In genomic region chr8:13293677-13294470, GRCm38 (mm10) we compare ENCODE assay signal across 22 mouse cellular contexts. TPM values are rescaled to one million over a fixed set of nuclear protein-coding genes. Genes with fewer than 3 reads are reported as not detected.
DNase-seq lines count a peak whose midpoint lies in the region; ATAC-seq and TF ChIP-seq lines count a peak whose summit lies in the region.
"Had no signal": no experiment of that assay in that cellular context is flagged by ENCODE, and none has a peak within 500 bp of the region (broad histone marks: within the 10 kb centered on the region; RNA-seq: fewer than 3 reads in every experiment).

No protein-coding gene starts in this region.

- H3K9ac ChIP-seq in CH12.LX (ENCODE audit: insufficient read depth, low read depth) = no peak overlapping the region
- H3K9ac ChIP-seq: embryonic facial prominence, embryonic 12.5 days; forebrain, embryonic 12.5 days; heart, embryonic 15.5 days; hindbrain, embryonic 13.5 days had no signal

- peaks cover 2% of the 10 kb centered on the region for H3K27me3 ChIP-seq in CH12.LX (replicated peaks)
- H3K27me3 ChIP-seq: embryonic facial prominence, embryonic 12.5 days; forebrain, embryonic 12.5 days; heart, embryonic 15.5 days; hindbrain, embryonic 13.5 days had no signal

- H3K27ac ChIP-seq in CH12.LX (ENCODE audit: insufficient read depth, low read depth) = peak overlapping the region; percentile 76; the same call in 1 of the 2 replicates
- H3K27ac ChIP-seq: embryonic facial prominence, embryonic 12.5 days; forebrain, embryonic 12.5 days; heart, adult 2 months; heart, embryonic 15.5 days; hindbrain, embryonic 13.5 days; hindbrain, postnatal 0 days had no signal

- dilution Hi-C loops in CH12.LX (cut with MboI; ENCODE audit: extremely low pct_ligation_motif_present, extremely low pct_unique_long_range_greater_than_20kb, low sequenced_read_pairs) = no loop called here

- in situ Hi-C loops in CH12.LX (cut with MboI; ENCODE audit: low pct_ligation_motif_present, low pct_unique_long_range_greater_than_20kb, low sequenced_read_pairs) = no loop called here

- TF ChIP-seq RAD21 in CH12.LX (IDR thresholded peaks at IDR 0.05; ENCODE audit: low read depth, low read length) = no peak

- H3K79me2 ChIP-seq in CH12.LX (replicated peaks; ENCODE audit: control insufficient read depth, extremely low read depth, insufficient read depth, poor library complexity, severe bottlenecking) = no peaks in the 10 kb centered on the region

- H3K4me1 ChIP-seq in CH12.LX (ENCODE audit: control insufficient read depth in 1 of 2, insufficient read depth in 2 of 2) = peaks cover 16 to 24% of the 10 kb centered on the region in 2 experiments

- TF ChIP-seq EP300 in CH12.LX (IDR thresholded peaks at IDR 0.05; ENCODE audit: low read length) = peak; percentile 94

- no peak for TF ChIP-seq CTCF in CH12.LX (conservative IDR thresholded peaks at IDR 0.05 in 1 of 2, IDR thresholded peaks at IDR 0.05 in 1 of 2; ENCODE audit: low read depth in 2 of 2, low read length in 2 of 2)

- H3K36me3 ChIP-seq in CH12.LX (replicated peaks in 1 of 2; ENCODE audit: control insufficient read depth in 1 of 2, insufficient read depth in 1 of 2, low read length in 1 of 2) = peaks cover 34 to 52% of the 10 kb centered on the region in 2 experiments

- peak; percentile 81 for ATAC-seq in inflammation-experienced regulatory T-cells, adult 6 months
- ATAC-seq in megakaryocyte, adult 5-6 weeks (ENCODE audit: poor library complexity, severe bottlenecking) = no peak
- ATAC-seq in erythroblast, adult 5-6 weeks (replicated peaks; ENCODE audit: low FRiP score, poor library complexity, severe bottlenecking) = no peak
- ATAC-seq: forebrain, embryonic 16.5 days; hindbrain, postnatal 0 days had no signal

- H3K4me2 ChIP-seq in CH12.LX (ENCODE audit: insufficient read depth, low read depth, poor library complexity, severe bottlenecking) = no peak overlapping the region
- H3K4me2 ChIP-seq: embryonic facial prominence, embryonic 12.5 days; forebrain, embryonic 12.5 days; heart, embryonic 11.5 days; heart, embryonic 15.5 days; hindbrain, embryonic 13.5 days had no signal

- no peak overlapping the region for H3K4me3 ChIP-seq in CH12.LX (replicated peaks in 1 of 3; ENCODE audit: low read depth in 2 of 3, low read length in 2 of 3, poor library complexity in 1 of 3)
- H3K4me3 ChIP-seq: embryonic facial prominence, embryonic 12.5 days; forebrain, embryonic 12.5 days; heart, adult 2 months; heart, embryonic 15.5 days; hindbrain, embryonic 13.5 days had no signal

- no peak for TF ChIP-seq POLR2A in CH12.LX (IDR thresholded peaks at IDR 0.05; ENCODE audit: low read depth, low read length)

- H3K9me3 ChIP-seq in CH12.LX (replicated peaks; ENCODE audit: low read length) = no peaks in the 10 kb centered on the region
- H3K9me3 ChIP-seq: embryonic facial prominence, embryonic 12.5 days; forebrain, embryonic 12.5 days; heart, embryonic 15.5 days; hindbrain, embryonic 13.5 days had no signal

- peak; percentile 82 for DNase-seq in kidney, adult 9 months
- no peak for DNase-seq in kidney, postnatal 25 days
- peak; percentile 53 for DNase-seq in CD4-positive, CD25-positive, alpha-beta regulatory T cell, adult 2 months (ENCODE audit: low read depth, low spot score)
- peak; percentile 87 for DNase-seq in CH12.LX (ENCODE audit: extremely low read depth)
- DNase-seq: adrenal gland, postnatal 10 days; cerebellum, adult 11-12 months; cerebellum, adult 9-10 months; cerebellum, postnatal 25 days; gastrocnemius, postnatal 14 days; heart, adult 2 months; heart, postnatal 14 days had no signal

TF ChIP-seq in CH12.LX, 34 proteins besides CTCF, POLR2A, EP300 and RAD21:
- no peak for TF ChIP-seq UBTF (IDR thresholded peaks at IDR 0.05; ENCODE audit: low read depth, low read length)
- TF ChIP-seq IRF4 (IDR thresholded peaks at IDR 0.05; ENCODE audit: low read depth, low read length) = peak; percentile 90
- TF ChIP-seq ELF1 (IDR thresholded peaks at IDR 0.05; ENCODE audit: low read depth, low read length) = peak; percentile 61
- TF ChIP-seq ZC3H11A (IDR thresholded peaks at IDR 0.05; ENCODE audit: low read depth, low read length) = no peak
- no peak for TF ChIP-seq USF1 (IDR thresholded peaks at IDR 0.05; ENCODE audit: low read depth, low read length)
- peak; percentile 61 for TF ChIP-seq BHLHE40 (IDR thresholded peaks at IDR 0.05; ENCODE audit: low read depth, low read length)
- TF ChIP-seq TBP (conservative IDR thresholded peaks at IDR 0.05; ENCODE audit: low read depth, low read length) = no peak
- 0 out of 2 replicates have a peak, but pooled peaks have one; percentile 35 for TF ChIP-seq TCF12 (IDR thresholded peaks at IDR 0.05; ENCODE audit: low read depth, low read length)
- TF ChIP-seq MAZ (IDR thresholded peaks at IDR 0.05; ENCODE audit: low read depth, low read length) = peak; percentile 62; the same call in 1 of the 2 replicates
- TF ChIP-seq ETS1 (conservative IDR thresholded peaks at IDR 0.05; ENCODE audit: low read depth, low read length) = peak; percentile 81
- peak; percentile 69 for TF ChIP-seq SIN3A (IDR thresholded peaks at IDR 0.05; ENCODE audit: low read length)
- peak; percentile 53; the same call in 1 of the 2 replicates for TF ChIP-seq MYC (IDR thresholded peaks at IDR 0.05; ENCODE audit: low read depth, low read length)
- TF ChIP-seq JUND (conservative IDR thresholded peaks at IDR 0.05; ENCODE audit: low read depth, low read length) = peak; percentile 86
- TF ChIP-seq JUN (IDR thresholded peaks at IDR 0.05; ENCODE audit: insufficient read depth, low read depth, low read length) = peak; percentile 85
- peak; percentile 68; the same call in 1 of the 2 replicates for TF ChIP-seq MAFK (IDR thresholded peaks at IDR 0.05; ENCODE audit: insufficient replicate concordance, low read length)
- TF ChIP-seq NELFE (IDR thresholded peaks at IDR 0.05; ENCODE audit: low read depth, low read length) = no peak
- no peak for TF ChIP-seq HCFC1 (IDR thresholded peaks at IDR 0.05; ENCODE audit: low read depth, low read length)
- peak; percentile 92 for TF ChIP-seq MEF2A (IDR thresholded peaks at IDR 0.05; ENCODE audit: borderline replicate concordance, low read depth, low read length)
- peak; percentile 71 for TF ChIP-seq CHD2 (IDR thresholded peaks at IDR 0.05; ENCODE audit: low read length)
- TF ChIP-seq ZMIZ1 (IDR thresholded peaks at IDR 0.05; ENCODE audit: low read depth, low read length) = no peak

RNA-seq across cellular contexts. Expression of gene Tmco3, which starts 5.9 kb away (rescaled TPM):
- total RNA-seq in CH12.LX (2012; rRNA removed) = 12.4 and 15.1 TPM in 2 replicates
- 7.3 and 8.4 TPM in 2 replicates for total RNA-seq in CH12.LX (2014; rRNA removed)
- 9.7 and 10.1 TPM in 2 replicates for polyA plus RNA-seq in CH12.LX (2012; ENCODE audit: insufficient read length, low read depth)
- 10 to 100 TPM; 24.1 to 28.8 (median 26.7) TPM for polyA plus RNA-seq in inflammation-experienced regulatory T-cells, adult 6 months (2017; shearing (Covaris generic))
- 11.2 and 16.0 TPM in 2 replicates for total RNA-seq in megakaryocyte, adult 5-6 weeks (2015)
- total RNA-seq in megakaryocyte, adult 5-6 weeks (2017) = 8.2 and 8.9 TPM in 2 replicates
- 7.1 and 12.3 TPM in 2 replicates for total RNA-seq in erythroblast, adult 5-6 weeks (2015; ENCODE audit: low replicate concordance)
- 6.1 and 9.4 TPM in 2 replicates for total RNA-seq in erythroblast, adult 5-6 weeks (2017; ENCODE audit: low replicate concordance)

RNA-seq across cellular contexts. Expression of gene Dcun1d2, which starts 5.9 kb away (rescaled TPM):
- total RNA-seq in CH12.LX (2012; rRNA removed) (13.2 and 15.4 TPM in 2 replicates), CH12.LX (2014; rRNA removed) (14.4 and 14.9 TPM in 2 replicates)
- polyA plus RNA-seq in CH12.LX (2012; ENCODE audit: insufficient read length, low read depth) = 14.7 and 15.4 TPM in 2 replicates
- 10 to 100 TPM; 16.0 to 25.2 (median 22.4) TPM for polyA plus RNA-seq in inflammation-experienced regulatory T-cells, adult 6 months (2017; shearing (Covaris generic))
- 10.6 and 10.8 TPM in 2 replicates for total RNA-seq in megakaryocyte, adult 5-6 weeks (2015)
- total RNA-seq in megakaryocyte, adult 5-6 weeks (2017) = 14.6 and 19.7 TPM in 2 replicates
- 0.42 and 9.2 TPM in 2 replicates for total RNA-seq in erythroblast, adult 5-6 weeks (2015; ENCODE audit: low replicate concordance)
- 4.2 and 5.4 TPM in 2 replicates for total RNA-seq in erythroblast, adult 5-6 weeks (2017; ENCODE audit: low replicate concordance)

RNA-seq across cellular contexts. Expression of gene Adprhl1, which starts 39.9 kb away (rescaled TPM):
- total RNA-seq in CH12.LX (2012; rRNA removed) (not detected in 2 replicates), CH12.LX (2014; rRNA removed) (not detected in 2 replicates)
- not detected in 2 replicates for polyA plus RNA-seq in CH12.LX (2012; ENCODE audit: insufficient read length, low read depth)
- not detected for polyA plus RNA-seq in inflammation-experienced regulatory T-cells, adult 6 months (2017; shearing (Covaris generic))
- not detected in 2 replicates for total RNA-seq in megakaryocyte, adult 5-6 weeks (2015)
- not detected in 2 replicates for total RNA-seq in megakaryocyte, adult 5-6 weeks (2017)
- total RNA-seq in erythroblast, adult 5-6 weeks (2015; ENCODE audit: low replicate concordance) = not detected in 2 replicates
- total RNA-seq in erythroblast, adult 5-6 weeks (2017; ENCODE audit: low replicate concordance) = 0.43 TPM in 1 of 2 replicates, not detected in the other
- total RNA-seq: hematopoietic stem cell, adult 5-6 weeks; hindbrain, postnatal 0 days had no signal
- polyA plus RNA-seq: forebrain, embryonic 12.5 days; forebrain, embryonic 16.5 days had no signal

RNA-seq across cellular contexts. Expression of gene Tfdp1, which starts 44.7 kb away (rescaled TPM):
- 189 and 226 TPM in 2 replicates for total RNA-seq in CH12.LX (2012; rRNA removed)
- 338 and 351 TPM in 2 replicates for total RNA-seq in CH12.LX (2014; rRNA removed)
- 288 and 301 TPM in 2 replicates for polyA plus RNA-seq in CH12.LX (2012; ENCODE audit: insufficient read length, low read depth)
- 10 to 100 TPM; 33.2 to 64.7 (median 37.8) TPM for polyA plus RNA-seq in inflammation-experienced regulatory T-cells, adult 6 months (2017; shearing (Covaris generic))
- 136 and 146 TPM in 2 replicates for total RNA-seq in megakaryocyte, adult 5-6 weeks (2015)
- 103 and 105 TPM in 2 replicates for total RNA-seq in megakaryocyte, adult 5-6 weeks (2017)
- 90.5 and 105 TPM in 2 replicates for total RNA-seq in erythroblast, adult 5-6 weeks (2015; ENCODE audit: low replicate concordance)
- total RNA-seq in erythroblast, adult 5-6 weeks (2017; ENCODE audit: low replicate concordance) = 73.9 and 76.0 TPM in 2 replicates

Comparison
In these comparisons a context has a peak if more than half of its experiments do, and no peak if none do; other contexts are left out.
1. DNase-seq: peak in kidney, adult 9 months (single experiment), CD4-positive, CD25-positive, alpha-beta regulatory T cell, adult 2 months (single experiment) and CH12.LX (single experiment); none in kidney, postnatal 25 days (0 of 2).